Mouse (Mus musculus): ENCODE data around the gene Smarcb1. TPM values are rescaled to one million over a fixed set of nuclear protein-coding genes. Genes with fewer than 3 reads are reported as not detected.
A peak's percentile ranks its signal among the peaks of the same experiment; 100 is the strongest.

The Smarcb1 gene
- total RNA-seq, 1 experiment from 2014 or later, result 45.7 TPM

DNA sequence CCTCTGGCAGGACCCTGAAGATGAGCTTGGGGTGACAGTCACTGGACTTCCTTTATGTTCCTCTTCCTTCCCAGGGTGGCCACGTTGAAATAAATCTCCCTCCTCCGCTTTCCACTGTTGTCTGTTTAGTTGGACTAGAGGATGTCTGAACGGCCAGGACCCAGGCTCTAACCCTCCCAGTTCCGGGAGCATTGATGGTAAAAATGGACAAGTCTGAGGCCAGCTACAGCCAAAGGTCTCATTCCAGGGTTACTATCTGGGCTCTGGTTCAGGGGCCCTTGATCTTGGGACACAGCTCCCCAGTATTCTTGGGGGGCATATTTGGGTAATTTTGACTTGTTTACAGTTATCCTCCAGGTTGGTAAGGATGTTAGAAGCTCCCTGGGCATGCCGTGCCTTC, 59.8 kb downstream of the Smarcb1 start:
- no peak for ATAC-seq (ENCODE audit: extremely low read depth, insufficient number of reproducible peaks, low FRiP score, poor library complexity, severe bottlenecking)

- no peak for ATAC-seq (ENCODE audit: extremely low read depth, insufficient number of reproducible peaks, low FRiP score, poor library complexity, severe bottlenecking)
These were observed 60.7 kb downstream of the Smarcb1 start for GRCm38 (mm10) chr10:75860746-75861145.

- peak; percentile 95 for ATAC-seq (ENCODE audit: extremely low read depth, insufficient number of reproducible peaks, low FRiP score, poor library complexity, severe bottlenecking)
These were observed 61.5 kb downstream of the Smarcb1 start, which contains the start of gene Mif for GRCm38 (mm10) chr10:75859786-75860470. Mif (minus strand) TSS chr10:75860240.

DNA sequence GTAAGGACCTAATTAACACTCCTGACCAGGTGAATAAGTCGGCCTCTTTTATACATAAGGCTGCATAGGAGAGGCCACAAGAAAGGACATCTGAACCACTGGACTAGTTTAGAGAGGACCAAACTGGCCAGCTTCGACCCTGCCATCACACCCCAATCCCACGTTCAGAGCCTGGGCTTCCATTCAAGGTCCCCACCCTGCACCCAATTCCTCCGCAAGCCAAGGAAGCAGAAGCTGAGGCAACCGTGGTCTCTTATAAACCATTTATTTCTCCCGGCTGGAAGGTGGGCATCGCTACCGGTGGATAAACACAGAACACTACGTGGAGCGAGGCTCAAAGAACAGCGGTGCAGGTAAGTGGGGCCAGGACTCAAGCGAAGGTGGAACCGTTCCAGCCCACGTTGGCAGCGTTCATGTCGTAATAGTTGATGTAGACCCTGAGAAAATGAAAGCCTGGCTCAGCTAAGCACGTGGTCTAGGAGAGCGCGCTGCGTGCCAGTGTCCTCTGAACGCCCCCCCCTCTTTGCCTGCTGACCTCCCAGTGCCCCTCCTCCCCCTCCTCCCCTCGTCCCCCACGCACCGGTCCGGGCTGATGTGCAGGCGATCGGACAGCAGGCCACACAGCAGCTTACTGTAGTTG, 62.2 kb downstream of the Smarcb1 start:
- no peak for ATAC-seq (ENCODE audit: extremely low read depth, insufficient number of reproducible peaks, low FRiP score, poor library complexity, severe bottlenecking)

- ATAC-seq (ENCODE audit: extremely low read depth, insufficient number of reproducible peaks, low FRiP score, poor library complexity, severe bottlenecking), result no peak
These were observed 63.8 kb downstream of the Smarcb1 start for GRCm38 (mm10) chr10:75857598-75857997.

DNA sequence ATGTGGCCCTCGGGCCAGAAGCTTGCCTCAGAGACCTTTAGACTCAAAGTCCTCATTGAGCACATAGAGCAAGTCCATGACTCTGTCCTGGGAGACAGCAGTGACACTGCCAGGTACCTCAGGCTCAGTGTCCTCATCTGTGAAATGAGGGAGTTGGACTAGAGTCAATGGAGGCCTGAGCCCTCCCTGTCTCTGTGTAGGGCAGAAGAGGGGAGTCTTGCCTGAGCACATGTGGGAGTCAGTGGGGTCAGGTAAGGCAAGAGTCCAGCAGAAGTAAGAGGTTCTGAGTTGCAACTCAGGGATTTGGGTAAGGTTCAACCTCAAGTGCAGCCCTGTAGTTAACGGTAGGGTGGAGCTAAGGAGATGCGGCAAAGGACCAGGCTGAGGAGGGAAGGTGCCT, 64.4 kb downstream of the Smarcb1 start:
- ATAC-seq (ENCODE audit: extremely low read depth, insufficient number of reproducible peaks, low FRiP score, poor library complexity, severe bottlenecking), result no peak

DNA sequence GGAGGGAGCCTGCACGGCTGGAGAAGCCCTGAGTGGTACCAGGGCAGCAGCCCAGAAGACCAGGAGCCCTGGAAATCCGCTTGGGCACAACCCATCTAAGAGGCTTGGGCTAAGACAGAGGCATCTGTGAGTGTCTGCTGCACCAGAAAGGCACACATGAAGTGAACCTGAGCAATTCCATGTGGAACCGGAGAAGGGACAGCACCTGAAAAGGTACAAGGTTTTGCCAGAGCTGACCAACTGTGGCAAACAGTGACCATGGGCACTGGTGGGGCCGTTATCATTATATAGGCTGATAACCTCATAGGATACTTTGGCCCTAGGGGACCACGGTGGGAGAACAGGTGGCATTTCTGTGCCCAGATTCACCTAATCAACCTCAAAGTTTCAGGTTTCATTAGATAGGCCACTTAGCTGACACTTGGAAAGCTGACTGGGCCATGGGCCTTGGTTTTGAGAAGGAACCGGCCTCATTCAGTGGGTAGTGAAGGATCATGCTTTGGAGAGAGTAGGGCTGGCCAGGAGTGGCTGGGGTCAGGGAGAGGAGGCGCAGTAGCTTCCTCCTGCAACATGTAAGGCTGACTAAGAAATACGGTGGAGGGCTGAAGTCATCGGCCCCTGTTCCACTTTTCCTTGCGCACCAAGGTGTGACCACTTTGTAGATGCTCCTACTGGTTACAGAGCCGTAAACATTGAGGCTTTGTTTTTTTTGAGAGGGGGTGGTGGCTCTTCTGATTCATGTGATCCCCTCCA, 65.1 kb downstream of the Smarcb1 start:
- ATAC-seq (ENCODE audit: extremely low read depth, insufficient number of reproducible peaks, low FRiP score, poor library complexity, severe bottlenecking), result no peak

DNA sequence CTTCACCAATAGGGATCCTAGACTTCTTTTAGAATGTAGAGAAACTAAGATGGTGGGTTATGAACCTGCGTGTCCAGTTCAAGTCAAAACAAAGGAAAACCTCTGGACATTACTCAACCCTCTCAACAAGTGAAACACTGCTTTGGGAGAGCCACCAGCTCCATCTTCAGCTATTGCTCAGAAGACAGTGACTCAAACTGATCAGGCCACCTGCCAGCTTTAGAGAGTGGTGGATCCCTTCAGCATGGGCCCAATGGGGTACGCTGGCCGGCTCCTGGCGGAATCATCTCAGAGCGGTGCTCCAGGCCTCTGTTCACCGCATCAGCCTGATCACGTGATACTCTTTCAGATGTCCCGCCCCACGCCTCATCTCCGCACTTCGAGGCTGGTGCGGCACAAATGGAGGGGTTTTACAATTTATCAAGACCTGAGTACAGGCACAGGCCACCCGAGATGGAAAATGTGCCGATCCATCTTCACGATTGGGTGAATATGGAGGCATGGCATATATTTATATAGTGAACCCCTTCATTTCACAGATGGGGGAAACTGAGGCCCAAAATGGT, 65.9 kb downstream of the Smarcb1 start:
- no peak for ATAC-seq (ENCODE audit: extremely low read depth, insufficient number of reproducible peaks, low FRiP score, poor library complexity, severe bottlenecking)

DNA sequence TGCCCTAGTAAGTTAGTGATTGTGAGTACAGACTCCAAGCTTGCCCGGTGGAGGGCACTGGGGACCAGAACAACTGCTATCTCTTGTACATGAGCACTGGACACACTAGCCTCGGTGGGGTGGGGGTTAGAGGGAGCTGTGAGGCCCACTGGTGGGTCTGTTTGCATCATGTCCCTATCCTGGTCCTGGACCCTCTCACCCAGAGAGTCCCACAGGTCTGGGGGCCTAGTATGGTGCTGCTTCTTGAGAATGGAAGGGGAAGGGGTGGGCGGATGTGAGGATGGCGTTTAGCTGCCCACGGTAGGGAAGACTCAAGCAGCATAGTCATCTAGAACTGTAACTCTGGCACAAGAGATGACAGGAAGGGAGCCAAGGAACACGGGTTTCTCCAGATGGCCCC, 66.6 kb downstream of the Smarcb1 start:
- ATAC-seq (ENCODE audit: extremely low read depth, insufficient number of reproducible peaks, low FRiP score, poor library complexity, severe bottlenecking), result no peak

- ATAC-seq (ENCODE audit: extremely low read depth, insufficient number of reproducible peaks, low FRiP score, poor library complexity, severe bottlenecking), result no peak
These were observed 67.3 kb downstream of the Smarcb1 start for GRCm38 (mm10) chr10:75854096-75854495.

DNA sequence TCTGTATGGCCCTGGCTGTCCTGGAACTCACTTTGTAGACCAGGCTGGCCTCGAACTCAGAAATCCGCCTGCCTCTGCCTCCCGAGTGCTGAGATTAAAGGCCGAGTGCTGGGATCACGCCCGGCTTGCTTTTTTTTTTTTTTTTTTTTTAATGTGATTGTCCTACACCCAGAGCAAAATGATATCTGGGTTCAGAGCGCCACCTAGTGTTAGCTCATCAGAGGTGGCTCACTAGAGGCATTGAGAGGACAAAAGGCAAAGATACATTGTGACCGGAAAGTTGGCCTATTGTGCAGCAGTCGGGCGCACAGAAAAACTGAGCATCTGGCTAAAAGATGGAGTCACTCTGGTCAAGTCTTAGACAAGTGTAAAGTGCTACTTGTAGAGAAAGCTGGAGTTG, 68.0 kb downstream of the Smarcb1 start:
- peak; percentile 66 for ATAC-seq (ENCODE audit: extremely low read depth, insufficient number of reproducible peaks, low FRiP score, poor library complexity, severe bottlenecking)

DNA sequence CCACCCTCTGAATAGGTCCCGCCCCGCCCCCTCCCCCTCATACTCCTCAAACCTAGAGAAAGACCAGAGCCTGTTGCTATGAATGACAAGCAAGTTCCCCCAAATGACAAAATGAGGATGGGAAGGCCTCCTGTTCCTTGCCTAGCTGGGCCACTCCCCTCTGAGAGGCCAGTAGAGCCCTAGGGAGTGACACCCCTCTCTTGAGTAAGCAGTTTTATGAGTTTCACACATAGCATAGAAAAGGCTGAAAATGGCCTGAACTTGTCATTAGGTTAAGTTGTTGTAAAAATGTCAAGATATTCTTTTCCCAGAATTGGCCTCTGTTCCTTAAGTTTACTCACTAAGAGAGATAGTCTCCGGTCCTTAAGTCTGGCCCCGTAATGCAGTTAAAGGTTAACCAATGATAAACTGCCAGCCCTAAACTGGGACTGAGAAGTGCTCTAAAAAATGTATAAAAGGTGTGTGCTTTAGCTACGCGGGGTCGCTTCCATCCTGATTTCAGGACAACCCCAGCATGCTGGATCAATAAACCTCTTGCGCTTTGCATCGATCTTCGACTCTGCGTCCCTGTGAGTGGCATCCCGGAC, 68.8 kb downstream of the Smarcb1 start:
- no peak for ATAC-seq (ENCODE audit: extremely low read depth, insufficient number of reproducible peaks, low FRiP score, poor library complexity, severe bottlenecking)

DNA sequence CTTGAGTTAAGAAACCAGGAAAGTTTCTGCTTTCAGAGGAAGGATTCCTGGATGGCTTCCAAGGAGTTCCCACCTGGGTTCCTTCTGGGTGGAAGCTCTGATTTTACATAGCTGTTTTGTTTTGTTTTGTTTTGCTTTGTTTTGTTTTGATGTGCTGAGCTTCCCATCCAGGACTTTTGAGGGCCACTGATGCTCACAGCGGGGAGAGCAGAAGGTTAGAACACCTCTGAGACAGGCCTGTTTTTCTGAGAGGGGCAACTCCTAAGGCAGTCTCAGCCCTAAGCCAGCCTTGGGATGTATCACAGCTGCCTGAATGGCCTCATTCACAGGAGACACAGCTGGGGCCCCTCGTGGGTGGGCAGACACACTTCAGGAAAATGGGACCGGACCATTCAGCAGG, 69.7 kb downstream of the Smarcb1 start:
- no peak for ATAC-seq (ENCODE audit: extremely low read depth, insufficient number of reproducible peaks, low FRiP score, poor library complexity, severe bottlenecking)

DNA sequence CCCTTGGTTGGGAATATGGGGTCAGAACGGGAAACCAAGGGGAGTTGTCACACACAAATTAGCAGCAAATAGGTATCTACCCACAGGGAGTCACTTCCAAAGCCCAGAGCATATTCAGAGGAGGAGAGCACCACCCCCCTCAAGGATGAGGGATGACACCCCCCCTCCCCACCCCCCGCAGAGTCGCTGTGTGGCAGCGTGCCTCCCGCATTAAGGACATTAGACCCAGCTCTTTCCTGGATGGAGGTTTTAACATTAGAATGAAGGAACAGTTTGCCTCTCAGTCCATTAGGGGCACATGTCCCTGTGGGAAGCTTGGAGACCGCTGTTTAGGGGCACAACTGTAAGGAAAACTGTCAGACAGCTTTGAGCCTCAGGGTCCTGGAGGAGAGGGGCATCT, 70.3 kb downstream of the Smarcb1 start:
- ATAC-seq (ENCODE audit: extremely low read depth, insufficient number of reproducible peaks, low FRiP score, poor library complexity, severe bottlenecking), result no peak

DNA sequence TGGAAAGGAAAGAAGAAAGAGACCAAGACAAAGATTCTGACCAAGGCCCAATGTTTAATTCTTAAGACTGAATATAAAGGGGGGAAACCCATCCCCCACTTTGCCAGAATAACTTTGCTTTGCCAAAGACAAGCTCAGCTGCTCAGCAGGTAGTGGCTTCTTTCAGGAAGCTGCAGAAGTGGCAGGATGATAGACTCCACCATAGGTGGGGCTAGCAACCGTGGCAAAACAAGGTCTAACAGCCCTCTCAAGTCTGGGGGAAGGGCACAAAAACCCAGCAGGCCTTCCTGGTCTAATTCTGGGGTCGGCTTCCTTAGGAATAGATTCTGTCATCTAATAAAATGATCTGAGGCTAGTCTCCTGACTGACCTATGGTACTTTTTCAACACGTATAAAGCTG, 73.0 kb downstream of the Smarcb1 start:
- no peak for ATAC-seq (ENCODE audit: extremely low read depth, insufficient number of reproducible peaks, low FRiP score, poor library complexity, severe bottlenecking)

Other genes with a start within 250 kb of the Smarcb1 start
- 43.8 and 44.3 TPM in 2 replicates for gene Cabin1, start 157.3 kb downstream of the Smarcb1 start, total RNA-seq (2017)
- 16.6 and 25.1 TPM in 2 replicates for gene Ddt, start 148.2 kb downstream of the Smarcb1 start, total RNA-seq (2017)
- gene Gm20441, start 140.7 kb downstream of the Smarcb1 start, total RNA-seq (2017), result not detected in 2 replicates
- 0.37 TPM in 1 of 2 replicates, not detected in the other for gene Gstt3, start 140.2 kb downstream of the Smarcb1 start, total RNA-seq (2017)
- not detected in 2 replicates for gene Gstt1, start 123.0 kb downstream of the Smarcb1 start, total RNA-seq (2017)
- gene Gstt4, start 99.1 kb downstream of the Smarcb1 start, total RNA-seq (2017), result not detected in 2 replicates
- gene Gstt2, start 84.2 kb downstream of the Smarcb1 start, total RNA-seq (2017), result 9.1 and 16.6 TPM in 2 replicates
- gene Mif, start 61.4 kb downstream of the Smarcb1 start, total RNA-seq (2017), result 54.1 and 62.7 TPM in 2 replicates
- 1.2 and 2.0 TPM in 2 replicates for gene Derl3, start 28.2 kb downstream of the Smarcb1 start, total RNA-seq (2017)
- 66.8 and 75.6 TPM in 2 replicates for gene Chchd10, start 11.5 kb upstream of the Smarcb1 start, total RNA-seq (2017)
- 1.5 and 2.0 TPM in 2 replicates for gene Mmp11, start 14.9 kb upstream of the Smarcb1 start, total RNA-seq (2017)
- 0.81 TPM in 1 of 2 replicates, not detected in the other for gene Gm867, start 19.1 kb upstream of the Smarcb1 start, total RNA-seq (2017)
- 76.5 and 79.1 TPM in 2 replicates for gene Vpreb3, start 21.4 kb upstream of the Smarcb1 start, total RNA-seq (2017)
- gene Gm5134, start 32.9 kb upstream of the Smarcb1 start, total RNA-seq (2017), result 0.37 and 0.81 TPM in 2 replicates
- 6.1 and 10.6 TPM in 2 replicates for gene Zfp280b, start 111.0 kb upstream of the Smarcb1 start, total RNA-seq (2017)
- not detected in 2 replicates for gene Slc5a4b, start 189.3 kb upstream of the Smarcb1 start, total RNA-seq (2017)
- gene Slc5a4a, start 225.8 kb upstream of the Smarcb1 start, total RNA-seq (2017), result not detected in 2 replicates

All from neutrophil, adult 5-6 weeks (primary cell).